Mouse (Mus musculus): Measurements from ENCODE around the gene Miox. TPM values are rescaled to one million over a fixed set of nuclear protein-coding genes. Genes with fewer than 3 reads are reported as not detected.
A peak's percentile ranks its signal among the peaks of the same experiment; 100 is the strongest.

Miox gene
- total and polyA plus RNA-seq, 2 experiments from 2014 or later, result not detected

GRCm38 (mm10) chr15:89300600-89300999, 33.6 kb upstream of the Miox start:
- Histone ChIP-seq H3K4me3 (ENCODE audit: low read length) (no peak overlapping the region), H3K36me3 (ENCODE audit: insufficient read depth, low read length) (peaks cover 78% of the 10 kb centered on the region), H3K27ac (no peak overlapping the region), H3K4me1 (ENCODE audit: insufficient read depth, low read length) (no peaks in the 10 kb centered on the region), H3K27me3 (ENCODE audit: insufficient read depth, low read length) (no peaks in the 10 kb centered on the region), H3K4me2 (ENCODE audit: low read depth, low read length) (no peak overlapping the region), H3K9ac (replicated peaks; ENCODE audit: low read length) (no peak overlapping the region), H3K9me3 (ENCODE audit: low read length) (no peaks in the 10 kb centered on the region)
- no peak for TF ChIP-seq CTCF (IDR thresholded peaks at IDR 0.05; ENCODE audit: low read depth)
- WGBS, result 95% methylated on average over 8 of the region's 8 CpGs
- no peak for DNase-seq (ENCODE audit: low spot score)
- no peak for ATAC-seq

GRCm38 (mm10) chr15:89305966-89306365, 28.2 kb upstream of the Miox start:
- H3K9ac ChIP-seq (replicated peaks; ENCODE audit: low read length), result no peak overlapping the region
- no peaks in the 10 kb centered on the region for H3K9me3 ChIP-seq (ENCODE audit: low read length)
- no peak overlapping the region for H3K4me3 ChIP-seq (ENCODE audit: low read length)
- no peak overlapping the region for H3K4me2 ChIP-seq (ENCODE audit: low read depth, low read length)
- 72% methylated on average over 1 of the region's 1 CpGs for WGBS
- H3K27ac ChIP-seq, result no peak overlapping the region
- ATAC-seq (no peak), DNase-seq (ENCODE audit: low spot score) (no peak)
- TF ChIP-seq CTCF (IDR thresholded peaks at IDR 0.05; ENCODE audit: low read depth), result no peak
- peaks cover 8% of the 10 kb centered on the region; the same call in 1 of the 2 replicates for H3K4me1 ChIP-seq (ENCODE audit: insufficient read depth, low read length)
- peaks cover 59% of the 10 kb centered on the region for H3K36me3 ChIP-seq (ENCODE audit: insufficient read depth, low read length)
- H3K27me3 ChIP-seq (ENCODE audit: insufficient read depth, low read length), result no peaks in the 10 kb centered on the region

- no peak overlapping the region for H3K4me3 ChIP-seq (ENCODE audit: low read length)
- TF ChIP-seq CTCF (IDR thresholded peaks at IDR 0.05; ENCODE audit: low read depth), result no peak
- H3K27ac ChIP-seq, result no peak overlapping the region
- no peaks in the 10 kb centered on the region for H3K9me3 ChIP-seq (ENCODE audit: low read length)
- H3K27me3 ChIP-seq (ENCODE audit: insufficient read depth, low read length), result no peaks in the 10 kb centered on the region
- H3K36me3 ChIP-seq (ENCODE audit: insufficient read depth, low read length), result peaks cover 44% of the 10 kb centered on the region
- no peak overlapping the region for H3K4me2 ChIP-seq (ENCODE audit: low read depth, low read length)
- H3K4me1 ChIP-seq (ENCODE audit: insufficient read depth, low read length), result peaks cover 12% of the 10 kb centered on the region; the same call in 1 of the 2 replicates
- no peak for DNase-seq (ENCODE audit: low spot score)
- WGBS, result 93% methylated on average over 13 of the region's 13 CpGs
- H3K9ac ChIP-seq (replicated peaks; ENCODE audit: low read length), result no peak overlapping the region
- no peak for ATAC-seq
Observed at GRCm38 (mm10) chr15:89307461-89307860, 26.7 kb upstream of the Miox start.

GRCm38 (mm10) chr15:89308406-89309139, 25.6 kb upstream of the Miox start:
- Histone ChIP-seq H3K9me3 (ENCODE audit: low read length) (no peaks in the 10 kb centered on the region), H3K4me1 (ENCODE audit: insufficient read depth, low read length) (peaks cover 19% of the 10 kb centered on the region)
- DNase-seq (ENCODE audit: low spot score), result no peak

GRCm38 (mm10) chr15:89309962-89310498, 24.2 kb upstream of the Miox start:
- H3K4me3 ChIP-seq (ENCODE audit: low read length), result no peak overlapping the region
- WGBS, result 53% methylated on average over 5 of the region's 6 CpGs
- H3K9ac ChIP-seq (replicated peaks; ENCODE audit: low read length), result no peak overlapping the region
- no peak overlapping the region for H3K4me2 ChIP-seq (ENCODE audit: low read depth, low read length)
- H3K27me3 ChIP-seq (ENCODE audit: insufficient read depth, low read length), result no peaks in the 10 kb centered on the region
- H3K36me3 ChIP-seq (ENCODE audit: insufficient read depth, low read length), result peaks cover 21% of the 10 kb centered on the region
- DNase-seq (ENCODE audit: low spot score) (peak; percentile 33), ATAC-seq (no peak)
- no peak overlapping the region for H3K27ac ChIP-seq
- no peak for TF ChIP-seq CTCF (IDR thresholded peaks at IDR 0.05; ENCODE audit: low read depth)
- H3K4me1 ChIP-seq (ENCODE audit: insufficient read depth, low read length), result peaks cover 26% of the 10 kb centered on the region
- no peaks in the 10 kb centered on the region for H3K9me3 ChIP-seq (ENCODE audit: low read length)

More at GRCm38 (mm10) chr15:89308406-89309139, 25.6 kb upstream of the Miox start:
- WGBS, result 89% methylated on average over 7 of the region's 7 CpGs
- no peak for TF ChIP-seq CTCF (IDR thresholded peaks at IDR 0.05; ENCODE audit: low read depth)
- Histone ChIP-seq H3K9ac (replicated peaks; ENCODE audit: low read length) (no peak overlapping the region), H3K36me3 (ENCODE audit: insufficient read depth, low read length) (peaks cover 33% of the 10 kb centered on the region), H3K4me3 (ENCODE audit: low read length) (no peak overlapping the region), H3K27ac (no peak overlapping the region), H3K4me2 (ENCODE audit: low read depth, low read length) (no peak overlapping the region), H3K27me3 (ENCODE audit: insufficient read depth, low read length) (no peaks in the 10 kb centered on the region)
- ATAC-seq, result no peak

GRCm38 (mm10) chr15:89313359-89313758, 20.8 kb upstream of the Miox start:
- no peaks in the 10 kb centered on the region for H3K27me3 ChIP-seq (ENCODE audit: insufficient read depth, low read length)
- DNase-seq (ENCODE audit: low spot score) (no peak), ATAC-seq (no peak)
- no peaks in the 10 kb centered on the region for H3K9me3 ChIP-seq (ENCODE audit: low read length)
- 64% methylated on average over 4 of the region's 4 CpGs for WGBS
- H3K27ac ChIP-seq, result no peak overlapping the region
- no peak overlapping the region for H3K9ac ChIP-seq (replicated peaks; ENCODE audit: low read length)
- no peaks in the 10 kb centered on the region for H3K36me3 ChIP-seq (ENCODE audit: insufficient read depth, low read length)
- peaks cover 26% of the 10 kb centered on the region for H3K4me1 ChIP-seq (ENCODE audit: insufficient read depth, low read length)
- TF ChIP-seq CTCF (IDR thresholded peaks at IDR 0.05; ENCODE audit: low read depth), result no peak
- H3K4me2 ChIP-seq (ENCODE audit: low read depth, low read length), result peak overlapping the region; percentile 86
- H3K4me3 ChIP-seq (ENCODE audit: low read length), result no peak overlapping the region

- H3K36me3 ChIP-seq (ENCODE audit: insufficient read depth, low read length), result no peaks in the 10 kb centered on the region
- H3K4me1 ChIP-seq (ENCODE audit: insufficient read depth, low read length), result peaks cover 26% of the 10 kb centered on the region
- H3K4me2 ChIP-seq (ENCODE audit: low read depth, low read length), result peak overlapping the region; percentile 86
- H3K9ac ChIP-seq (replicated peaks; ENCODE audit: low read length), result peak overlapping the region; percentile 93
- TF ChIP-seq CTCF (IDR thresholded peaks at IDR 0.05; ENCODE audit: low read depth), result no peak
- no peak overlapping the region for H3K27ac ChIP-seq
- 30% methylated on average over 3 of the region's 3 CpGs for WGBS
- DNase-seq (ENCODE audit: low spot score), result peak; percentile 10
- ATAC-seq, result 0 out of 2 replicates have a peak, but pooled peaks have one; percentile 1
- no peaks in the 10 kb centered on the region for H3K27me3 ChIP-seq (ENCODE audit: insufficient read depth, low read length)
- peak overlapping the region; percentile 96 for H3K4me3 ChIP-seq (ENCODE audit: low read length)
- no peaks in the 10 kb centered on the region for H3K9me3 ChIP-seq (ENCODE audit: low read length)
Observed at GRCm38 (mm10) chr15:89314107-89314506, 20.1 kb upstream of the Miox start.

All from hindbrain, postnatal 0 days (tissue).